Mouse (Mus musculus): ENCODE results near the gene Aph1b. TPM values are rescaled to one million over a fixed set of nuclear protein-coding genes. Genes with fewer than 3 reads are reported as not detected.
"Not testable (repeated sequence)": the region's sequence is repeated elsewhere in the genome, so short reads cannot be mapped to it uniquely, and the experiment has no call there.

Gene Aph1b
- polyA plus RNA-seq, 1 experiment = 19.9 TPM

- no peak for TF ChIP-seq POLR2A (IDR thresholded peaks at IDR 0.05; ENCODE audit: borderline replicate concordance, extremely low read depth, insufficient read depth, insufficient read length, poor library complexity, severe bottlenecking)
- TF ChIP-seq CTCF (IDR thresholded peaks at IDR 0.05; ENCODE audit: borderline replicate concordance, extremely low read depth, insufficient read depth, insufficient read length) = no peak
- no peak for DNase-seq (ENCODE audit: low read depth)
These were observed 1.4 kb upstream of the Aph1b start, which contains the start of gene Gm10647 for GRCm38 (mm10) chr9:66796739-66797138. Gene Gm10647 (plus strand): TSS chr9:66797039.

- 0 out of 2 replicates have a peak, but pooled peaks have one; percentile 33 for TF ChIP-seq POLR2A (IDR thresholded peaks at IDR 0.05; ENCODE audit: borderline replicate concordance, extremely low read depth, insufficient read depth, insufficient read length, poor library complexity, severe bottlenecking)
- TF ChIP-seq CTCF (IDR thresholded peaks at IDR 0.05; ENCODE audit: borderline replicate concordance, extremely low read depth, insufficient read depth, insufficient read length) = no peak
- no peak for DNase-seq (ENCODE audit: low read depth)
These were observed 444 bp downstream of the Aph1b start for GRCm38 (mm10) chr9:66794629-66795463.

- TF ChIP-seq POLR2A (IDR thresholded peaks at IDR 0.05; ENCODE audit: borderline replicate concordance, extremely low read depth, insufficient read depth, insufficient read length, poor library complexity, severe bottlenecking) (no peak), CTCF (IDR thresholded peaks at IDR 0.05; ENCODE audit: borderline replicate concordance, extremely low read depth, insufficient read depth, insufficient read length) (peak; percentile 44; the same call in 1 of the 2 replicates)
- DNase-seq (ENCODE audit: low read depth) = peak; percentile 90
These were observed 7.5 kb downstream of the Aph1b start for GRCm38 (mm10) chr9:66787821-66788220.

- DNase-seq (ENCODE audit: low read depth) = not testable (repeated sequence)
- peak; percentile 29; the same call in 1 of the 2 replicates for TF ChIP-seq CTCF (IDR thresholded peaks at IDR 0.05; ENCODE audit: borderline replicate concordance, extremely low read depth, insufficient read depth, insufficient read length)
These were observed 10.7 kb downstream of the Aph1b start for GRCm38 (mm10) chr9:66784552-66784951.

DNA sequence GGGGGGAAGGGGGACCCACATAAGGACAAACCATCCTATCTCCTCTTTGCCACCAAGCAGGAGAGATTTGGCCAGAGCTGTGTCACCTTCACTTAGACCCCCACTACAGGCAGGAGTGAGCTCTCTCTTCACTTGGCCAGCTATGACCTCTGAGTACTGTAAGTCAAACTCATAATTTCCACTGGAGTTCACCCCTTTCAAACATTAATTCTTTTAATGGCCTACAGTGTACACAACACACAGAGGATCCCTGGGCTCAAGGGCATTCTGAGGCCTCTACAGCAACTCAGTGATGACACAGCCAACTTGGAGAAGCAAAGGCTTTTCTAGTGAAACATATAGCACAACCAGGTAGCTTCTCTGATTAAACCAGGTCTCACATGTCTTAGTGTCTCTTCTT lies 24.6 kb downstream of the Aph1b start:
- TF ChIP-seq POLR2A (IDR thresholded peaks at IDR 0.05; ENCODE audit: borderline replicate concordance, extremely low read depth, insufficient read depth, insufficient read length, poor library complexity, severe bottlenecking) (no peak), CTCF (IDR thresholded peaks at IDR 0.05; ENCODE audit: borderline replicate concordance, extremely low read depth, insufficient read depth, insufficient read length) (no peak)
- DNase-seq (ENCODE audit: low read depth) = no peak

DNA sequence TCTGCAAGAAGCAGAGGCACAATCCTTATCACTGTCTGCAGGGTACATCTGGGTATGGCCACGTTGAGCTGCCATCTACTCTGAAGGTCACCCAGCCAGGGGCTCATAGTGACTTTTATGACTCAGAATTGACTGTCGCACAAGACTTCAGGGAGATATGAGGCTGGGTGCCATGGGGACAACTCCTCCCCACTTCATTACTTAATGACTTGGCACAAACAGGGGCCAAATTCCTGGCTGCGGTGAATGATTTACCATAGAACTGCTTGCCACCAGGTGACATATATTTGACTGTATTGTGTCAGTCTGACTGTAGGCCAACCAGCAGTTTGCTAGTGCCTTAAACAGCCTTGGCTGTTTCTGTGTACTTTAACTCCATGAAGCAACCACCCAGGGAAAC lies 26.0 kb downstream of the Aph1b start:
- no peak for DNase-seq (ENCODE audit: low read depth)
- TF ChIP-seq CTCF (IDR thresholded peaks at IDR 0.05; ENCODE audit: borderline replicate concordance, extremely low read depth, insufficient read depth, insufficient read length) (no peak), POLR2A (IDR thresholded peaks at IDR 0.05; ENCODE audit: borderline replicate concordance, extremely low read depth, insufficient read depth, insufficient read length, poor library complexity, severe bottlenecking) (no peak)

DNA sequence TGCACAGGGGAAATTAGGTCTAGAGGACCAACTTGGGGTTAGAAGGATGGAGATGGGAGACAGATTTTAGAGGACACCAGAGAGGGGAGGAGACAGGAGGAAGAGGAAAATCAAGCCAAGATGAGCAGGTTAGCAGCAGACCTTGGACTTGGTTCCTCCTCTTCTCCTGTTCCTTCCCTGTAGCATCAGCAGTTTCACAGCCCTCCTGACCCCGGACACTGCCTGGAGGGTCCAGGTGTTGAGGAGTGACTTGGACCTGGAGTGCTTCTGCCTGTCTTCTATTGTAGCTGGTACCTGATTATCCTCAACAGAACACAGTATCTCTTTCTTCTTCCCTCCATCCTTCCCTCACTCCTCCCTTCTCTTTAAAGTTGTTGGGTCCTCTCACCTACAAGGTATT lies 26.6 kb downstream of the Aph1b start:
- DNase-seq (ENCODE audit: low read depth) = no peak
- TF ChIP-seq POLR2A (IDR thresholded peaks at IDR 0.05; ENCODE audit: borderline replicate concordance, extremely low read depth, insufficient read depth, insufficient read length, poor library complexity, severe bottlenecking) (no peak), CTCF (IDR thresholded peaks at IDR 0.05; ENCODE audit: borderline replicate concordance, extremely low read depth, insufficient read depth, insufficient read length) (no peak)

GRCm38 (mm10) chr9:66760991-66761390 lies 34.3 kb downstream of the Aph1b start:
- no peak for DNase-seq (ENCODE audit: low read depth)
- no peak for TF ChIP-seq POLR2A (IDR thresholded peaks at IDR 0.05; ENCODE audit: borderline replicate concordance, extremely low read depth, insufficient read depth, insufficient read length, poor library complexity, severe bottlenecking)
- no peak for TF ChIP-seq CTCF (IDR thresholded peaks at IDR 0.05; ENCODE audit: borderline replicate concordance, extremely low read depth, insufficient read depth, insufficient read length)

- DNase-seq (ENCODE audit: low read depth) = peak; percentile 20
- no peak for TF ChIP-seq CTCF (IDR thresholded peaks at IDR 0.05; ENCODE audit: borderline replicate concordance, extremely low read depth, insufficient read depth, insufficient read length)
- no peak for TF ChIP-seq POLR2A (IDR thresholded peaks at IDR 0.05; ENCODE audit: borderline replicate concordance, extremely low read depth, insufficient read depth, insufficient read length, poor library complexity, severe bottlenecking)
These were observed 42.4 kb downstream of the Aph1b start for GRCm38 (mm10) chr9:66752849-66753248.

DNA sequence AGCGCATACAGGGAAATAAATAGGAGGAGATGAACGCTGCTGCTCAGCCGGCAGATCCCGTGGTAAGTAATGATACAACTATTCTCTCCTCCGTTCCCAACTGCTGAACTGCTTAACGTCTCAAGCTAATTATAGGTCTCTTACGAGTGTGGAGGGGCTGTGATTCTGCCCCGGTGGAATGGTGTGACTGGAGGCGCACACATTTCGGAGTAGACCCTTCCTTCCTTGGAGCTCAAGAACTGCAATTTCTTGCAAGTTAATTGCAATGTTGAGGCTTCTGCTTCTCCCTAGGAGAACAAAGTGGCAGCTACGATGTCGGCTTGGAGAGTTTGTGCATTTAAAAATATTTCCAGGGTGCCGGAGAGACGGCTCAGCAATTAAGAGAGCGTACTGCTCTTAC lies 46.9 kb downstream of the Aph1b start:
- DNase-seq (ENCODE audit: low read depth) = peak; percentile 15

GRCm38 (mm10) chr9:66744531-66744930 lies 50.8 kb downstream of the Aph1b start:
- TF ChIP-seq CTCF (IDR thresholded peaks at IDR 0.05; ENCODE audit: borderline replicate concordance, extremely low read depth, insufficient read depth, insufficient read length) = no peak
- no peak for TF ChIP-seq POLR2A (IDR thresholded peaks at IDR 0.05; ENCODE audit: borderline replicate concordance, extremely low read depth, insufficient read depth, insufficient read length, poor library complexity, severe bottlenecking)
- DNase-seq (ENCODE audit: low read depth) = no peak

More for the DNA sequence above, 46.9 kb downstream of the Aph1b start:
- TF ChIP-seq CTCF (IDR thresholded peaks at IDR 0.05; ENCODE audit: borderline replicate concordance, extremely low read depth, insufficient read depth, insufficient read length) = no peak
- no peak for TF ChIP-seq POLR2A (IDR thresholded peaks at IDR 0.05; ENCODE audit: borderline replicate concordance, extremely low read depth, insufficient read depth, insufficient read length, poor library complexity, severe bottlenecking)

GRCm38 (mm10) chr9:66739516-66739915 lies 55.8 kb downstream of the Aph1b start:
- DNase-seq (ENCODE audit: low read depth) = no peak
- TF ChIP-seq CTCF (IDR thresholded peaks at IDR 0.05; ENCODE audit: borderline replicate concordance, extremely low read depth, insufficient read depth, insufficient read length) = no peak
- no peak for TF ChIP-seq POLR2A (IDR thresholded peaks at IDR 0.05; ENCODE audit: borderline replicate concordance, extremely low read depth, insufficient read depth, insufficient read length, poor library complexity, severe bottlenecking)

Measured in brain, embryonic 14.5 days (tissue).